Mouse (Mus musculus) frontal cortex, postnatal 36 days (tissue): ENCODE results near the gene Dnaaf2.
"Not testable (repeated sequence)": the region's sequence is repeated elsewhere in the genome, so short reads cannot be mapped to it uniquely, and the experiment has no call there.

Experiments used
- DNase-seq, 2 experiments: peaks; one replicate each; pipeline ENCODE4 v3.0.0; 2022; ENCODE audit warnings: low spot score in 2 of 2

Gene Dnaaf2

GRCm38 (mm10) chr12:69197378-69198163 is 658 bp downstream of the Dnaaf2 start:
- peak; percentile 43 to 52 for DNase-seq

DNA sequence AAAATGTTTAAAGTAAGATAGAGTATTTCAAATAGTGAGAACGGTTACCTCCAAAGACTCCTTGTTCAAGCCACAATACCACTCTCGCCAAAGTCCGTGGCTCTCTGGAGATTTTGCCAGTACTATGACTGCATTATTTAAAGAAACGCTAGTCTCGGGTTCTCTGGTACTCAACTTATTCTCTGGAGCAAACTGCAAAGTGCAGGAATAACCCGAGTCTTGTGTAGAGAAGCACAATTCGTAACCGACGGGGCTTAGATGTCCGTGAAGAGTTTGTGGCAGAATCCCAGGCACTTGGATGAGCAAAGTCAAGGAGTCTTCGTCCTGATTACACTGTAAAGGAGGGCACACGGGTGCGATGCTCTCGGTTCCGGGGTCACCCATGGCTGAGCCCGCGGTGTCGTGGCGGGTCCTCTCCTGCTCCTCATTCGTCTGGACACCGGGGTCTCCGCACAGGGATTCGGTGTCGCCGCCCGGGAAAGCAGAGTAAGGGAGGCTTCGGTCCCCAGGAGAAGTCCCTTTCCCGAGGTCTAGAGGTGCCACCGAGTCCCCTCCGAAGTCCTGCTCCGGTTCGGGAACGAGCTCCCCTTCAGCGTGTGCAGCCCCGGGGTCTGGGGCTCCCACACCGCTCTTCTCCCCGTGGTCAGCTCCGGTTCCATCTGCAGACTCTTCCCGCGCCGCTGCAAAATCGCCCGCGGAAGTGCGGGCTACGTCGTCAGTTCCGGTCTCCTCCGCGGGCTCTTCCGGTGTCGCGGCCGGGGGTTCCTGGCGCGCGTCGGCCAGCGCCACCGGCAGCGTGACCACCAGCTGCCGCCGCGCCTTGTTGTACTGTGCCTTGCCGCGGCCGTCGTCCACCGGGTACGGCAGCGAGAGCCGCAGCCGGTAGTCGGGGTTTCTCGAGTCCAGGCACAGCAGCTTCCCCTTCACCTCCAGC is 1.5 kb downstream of the Dnaaf2 start, which contains the start of gene Gm49383:
Gene Gm49383 (minus strand): TSS at position 661 of the 934 bp plus-strand sequence.
- DNase-seq = peak; percentile 65 to 74

GRCm38 (mm10) chr12:69192637-69193036 is 5.6 kb downstream of the Dnaaf2 start:
- DNase-seq = no peak

GRCm38 (mm10) chr12:69191396-69191795 is 6.8 kb downstream of the Dnaaf2 start:
- DNase-seq = no peak

DNA sequence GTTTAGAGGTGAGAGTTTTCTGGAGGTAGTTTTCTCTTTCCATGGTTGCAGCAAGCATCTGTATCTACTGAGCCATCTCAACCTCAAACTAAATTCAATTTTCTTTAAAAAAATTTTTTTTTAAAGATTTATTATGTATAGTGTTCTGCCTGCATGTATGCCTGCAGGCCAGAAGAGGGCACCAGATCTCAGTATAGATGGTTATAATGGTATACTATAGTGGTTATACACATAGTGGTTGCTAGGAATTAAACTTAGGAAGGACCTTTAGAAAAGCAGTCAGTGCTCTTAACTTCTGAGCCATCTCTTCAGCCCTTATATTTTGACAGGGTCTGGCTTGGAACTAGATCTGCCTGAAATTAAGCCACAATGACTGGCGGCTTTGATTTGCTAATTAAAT is 7.7 kb downstream of the Dnaaf2 start:
- DNase-seq = no peak

DNA sequence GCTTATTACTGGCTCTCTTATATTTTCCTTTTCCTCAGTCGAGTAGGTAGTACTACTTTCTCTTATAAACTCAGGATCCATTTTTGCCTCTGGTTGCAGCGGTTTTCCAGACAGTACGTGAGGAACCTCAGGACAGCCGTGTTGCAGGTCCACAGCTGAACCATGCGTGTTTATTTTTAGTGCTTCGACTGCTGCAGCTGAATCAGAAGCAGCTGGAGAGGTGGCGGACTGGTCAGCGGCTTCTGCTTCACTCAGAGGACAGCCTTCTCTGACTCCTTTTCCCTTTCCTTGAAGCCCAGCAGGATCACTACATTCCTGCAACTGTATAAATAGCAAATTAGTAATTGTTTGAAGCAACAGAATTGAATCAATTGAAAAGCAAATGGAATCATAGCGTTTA is 8.2 kb downstream of the Dnaaf2 start:
- no peak for DNase-seq

DNA sequence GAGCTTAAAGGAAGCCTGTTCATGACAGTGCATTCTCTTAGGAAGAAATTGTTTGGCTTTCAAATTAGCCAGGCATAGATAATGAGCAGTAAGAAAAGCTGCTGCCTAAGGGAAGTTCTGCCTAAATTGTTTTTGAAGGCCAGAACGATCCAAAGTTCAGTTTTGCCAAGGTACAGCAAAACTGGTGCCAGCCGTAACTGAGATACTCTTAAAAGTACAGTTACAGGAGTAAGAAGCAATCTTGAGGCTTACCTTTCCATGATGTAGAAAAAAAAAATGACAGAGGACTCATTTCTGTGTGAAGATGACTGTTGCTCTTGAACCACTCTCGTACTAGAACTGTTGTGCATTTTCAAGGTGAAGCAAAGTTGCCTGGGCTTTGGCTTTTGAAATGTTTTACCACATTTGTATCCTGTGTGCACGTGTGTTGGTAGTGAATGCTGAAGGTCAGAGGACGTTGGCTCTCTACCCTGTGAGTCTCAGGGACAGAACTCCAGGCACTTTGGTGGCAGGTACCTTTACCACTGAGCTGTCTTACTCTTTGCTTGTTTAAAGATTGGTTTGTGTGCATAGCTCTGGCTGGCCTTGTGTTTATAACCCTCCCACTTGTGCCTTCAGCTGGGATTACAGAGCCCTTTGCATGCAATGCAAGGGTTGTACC is 11.3 kb downstream of the Dnaaf2 start:
- no peak for DNase-seq

DNA sequence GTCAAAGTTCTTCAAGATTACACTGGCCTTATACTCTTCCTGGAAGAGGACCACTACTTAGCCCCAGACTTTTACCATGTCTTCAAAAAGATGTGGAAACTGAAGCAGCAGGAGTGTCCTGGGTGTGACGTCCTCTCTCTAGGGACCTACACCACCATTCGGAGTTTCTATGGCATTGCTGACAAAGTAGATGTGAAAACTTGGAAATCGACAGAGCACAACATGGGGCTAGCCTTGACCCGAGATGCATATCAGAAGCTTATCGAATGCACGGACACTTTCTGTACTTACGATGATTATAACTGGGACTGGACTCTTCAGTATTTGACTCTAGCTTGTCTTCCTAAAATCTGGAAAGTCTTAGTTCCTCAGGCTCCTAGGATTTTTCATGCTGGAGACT is 12.9 kb downstream of the Dnaaf2 start:
- DNase-seq = no peak

DNA sequence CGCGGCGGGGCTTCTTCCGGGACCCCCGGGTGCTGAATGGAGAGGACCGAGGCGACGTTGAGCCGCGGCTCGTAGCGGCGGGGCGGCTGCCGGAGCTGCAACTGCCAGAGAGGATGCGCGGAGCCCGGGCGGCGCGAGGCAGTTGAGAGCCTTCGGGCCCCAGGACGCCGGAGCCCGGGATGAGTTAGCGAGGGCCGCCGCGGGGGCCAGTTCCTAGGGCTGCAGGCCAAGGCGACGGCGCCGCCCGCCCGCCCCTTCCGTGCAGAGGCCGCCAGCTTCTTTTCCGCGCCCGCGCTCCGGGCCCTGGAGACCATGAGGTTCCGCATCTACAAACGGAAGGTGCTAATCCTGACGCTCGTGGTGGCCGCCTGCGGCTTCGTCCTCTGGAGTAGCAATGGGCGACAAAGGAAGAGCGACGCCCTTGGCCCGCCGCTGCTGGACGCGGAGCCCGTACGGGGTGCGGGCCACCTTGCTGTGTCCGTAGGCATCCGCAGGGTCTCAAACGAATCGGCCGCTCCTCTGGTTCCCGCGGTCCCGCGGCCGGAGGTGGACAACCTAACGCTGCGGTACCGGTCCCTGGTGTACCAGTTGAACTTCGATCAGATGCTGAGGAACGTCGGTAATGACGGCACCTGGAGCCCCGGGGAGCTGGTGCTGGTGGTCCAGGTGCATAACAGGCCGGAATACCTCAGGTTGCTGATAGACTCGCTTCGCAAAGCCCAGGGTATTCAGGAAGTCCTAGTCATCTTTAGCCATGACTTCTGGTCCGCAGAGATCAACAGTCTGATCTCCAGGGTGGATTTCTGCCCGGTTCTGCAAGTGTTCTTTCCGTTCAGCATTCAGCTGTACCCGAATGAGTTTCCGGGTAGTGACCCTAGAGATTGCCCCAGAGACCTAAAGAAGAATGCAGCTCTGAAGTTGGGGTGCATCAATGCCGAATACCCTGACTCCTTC is 13.6 kb downstream of the Dnaaf2 start:
- DNase-seq = peak in 1 of 2 experiments; percentile 60

GRCm38 (mm10) chr12:69183583-69184308 is 14.5 kb downstream of the Dnaaf2 start, which contains the start of the genes Rpl36al and Mgat2:
Gene Rpl36al, minus strand, starts transcription at chr12:69184083.
Gene Mgat2, plus strand, starts transcription at chr12:69184157.
- peak; percentile 97 to 98 for DNase-seq

DNA sequence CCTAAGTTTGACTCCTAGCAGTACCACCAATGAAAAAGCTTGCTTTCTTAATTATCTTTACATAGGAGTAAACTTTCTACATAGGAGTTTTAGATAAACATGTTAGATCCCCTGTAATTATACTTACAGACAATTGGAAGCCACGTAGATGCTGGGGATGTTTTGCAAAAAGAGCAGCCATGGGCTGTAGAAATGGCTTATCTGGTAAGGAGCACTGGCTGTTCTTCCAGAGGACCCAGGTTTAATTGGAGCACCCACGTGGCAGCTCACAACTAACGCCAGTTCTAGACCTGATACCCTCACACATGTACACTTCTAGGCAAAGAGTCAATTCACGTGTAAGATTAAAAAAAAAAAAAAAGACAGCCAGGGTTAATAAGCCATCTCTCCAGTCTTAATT is 16.4 kb downstream of the Dnaaf2 start:
- no peak for DNase-seq

DNA sequence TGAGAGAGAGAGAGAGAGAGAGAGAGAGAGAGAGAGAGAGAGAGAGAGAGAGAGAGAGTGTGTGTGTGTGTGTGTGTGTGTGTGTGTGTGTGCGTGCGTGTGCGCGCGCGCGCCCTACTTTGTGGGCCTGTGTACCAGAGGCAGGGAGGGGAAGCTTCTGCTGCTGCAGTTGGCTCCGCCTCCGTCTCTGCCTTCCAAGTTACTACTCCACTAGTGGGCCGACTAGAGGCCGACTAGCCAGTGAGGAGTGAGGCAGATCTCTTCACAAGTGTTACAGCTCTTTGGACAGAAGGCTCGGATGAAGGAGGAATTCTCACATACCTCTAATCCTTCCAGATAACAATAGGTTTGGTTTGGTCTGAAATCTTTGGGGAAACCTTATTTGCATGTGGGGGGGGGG is 18.9 kb downstream of the Dnaaf2 start:
- DNase-seq = no peak

- DNase-seq = no peak
Observed at GRCm38 (mm10) chr12:69177526-69177925, 20.7 kb downstream of the Dnaaf2 start.

DNA sequence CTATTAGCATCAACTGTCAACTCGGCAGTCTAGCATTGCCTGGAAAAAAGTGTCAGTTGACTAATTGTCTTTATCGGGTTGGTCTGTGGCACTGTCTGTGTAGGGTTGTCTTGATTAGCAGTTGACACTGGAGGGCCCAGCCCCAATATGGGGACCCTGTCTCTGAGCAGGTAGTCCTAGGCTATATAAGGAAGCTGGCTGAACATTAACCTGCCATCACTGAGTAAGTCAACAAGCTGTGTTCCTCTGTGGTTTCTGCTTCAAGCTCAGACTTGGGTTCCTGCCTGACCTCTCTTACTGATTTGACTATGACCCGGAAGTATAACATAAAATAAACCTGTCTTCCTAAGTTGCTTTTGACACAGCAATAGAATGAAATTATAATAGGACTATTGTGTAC is 22.3 kb downstream of the Dnaaf2 start:
- no peak for DNase-seq

DNA sequence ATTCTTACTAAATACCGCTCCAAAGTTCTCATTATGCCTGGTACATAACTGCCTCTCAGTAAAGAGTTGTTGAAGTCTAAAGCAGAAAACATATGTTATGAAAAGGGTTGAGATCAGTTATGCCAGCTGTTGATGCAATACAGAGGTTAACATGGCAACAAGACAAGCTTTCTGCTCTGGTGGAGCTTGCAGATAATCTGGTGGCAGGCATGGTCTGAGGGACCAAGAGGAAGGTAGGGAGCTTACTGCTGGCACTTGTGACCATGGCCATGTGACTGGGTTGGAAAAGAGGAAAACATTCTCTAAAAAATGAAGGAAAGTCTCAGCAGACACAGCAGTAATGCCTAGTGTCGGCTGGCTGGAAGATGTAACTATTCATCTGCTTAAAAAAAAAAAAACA is 26.9 kb downstream of the Dnaaf2 start:
- DNase-seq = no peak

GRCm38 (mm10) chr12:69168461-69169106 is 29.6 kb downstream of the Dnaaf2 start, which contains the start of gene Lrr1:
Gene Lrr1, plus strand, starts transcription at chr12:69168814.
- peak; percentile 88 to 91 for DNase-seq

- DNase-seq = no peak
Observed at GRCm38 (mm10) chr12:69167656-69168460, 30.4 kb downstream of the Dnaaf2 start.

DNA sequence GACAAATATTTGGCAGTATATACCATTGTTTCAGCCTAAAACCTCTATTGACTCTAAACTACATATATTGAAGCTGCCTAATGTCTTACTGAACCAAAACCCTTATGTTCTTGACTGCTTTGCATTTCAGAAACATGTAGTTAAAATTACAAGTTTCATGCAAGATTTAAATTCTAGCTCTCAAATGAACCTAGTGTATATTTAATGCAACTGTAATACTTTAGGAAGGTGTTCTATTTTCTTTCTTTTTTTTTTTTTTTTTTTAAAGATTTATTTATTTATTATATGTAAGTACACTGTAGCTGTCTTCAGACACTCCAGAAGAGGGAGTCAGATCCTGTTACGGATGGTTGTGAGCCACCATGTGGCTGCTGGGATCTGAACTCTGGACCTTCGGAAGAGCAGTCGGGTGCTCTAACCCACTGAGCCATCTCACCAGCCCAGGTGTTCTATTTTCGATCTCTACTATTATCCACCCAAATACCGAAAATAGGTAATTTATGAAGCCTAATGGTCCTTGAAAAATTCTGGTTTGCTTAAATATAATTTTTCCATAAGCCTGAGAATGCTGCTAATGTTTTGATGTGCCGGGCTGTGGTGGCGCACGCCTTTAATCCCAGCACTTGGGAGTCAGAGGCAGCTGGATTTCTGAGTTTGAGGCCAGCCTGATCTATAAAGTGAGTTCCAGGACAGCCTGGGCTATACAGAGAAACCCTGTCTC is 31.2 kb downstream of the Dnaaf2 start:
- not testable (repeated sequence) for DNase-seq
